9 mouse cellular contexts compared by ENCODE assay signal in genomic region chr1:72214470-72214961, GRCm38 (mm10). TPM values are rescaled to one million over a fixed set of nuclear protein-coding genes. Genes with fewer than 3 reads are reported as not detected.
DNase-seq lines count a peak whose midpoint lies in the region; ATAC-seq and TF ChIP-seq lines count a peak whose summit lies in the region.
"Had no signal": no experiment of that assay in that cellular context is flagged by ENCODE, and none has a peak within 500 bp of the region (broad histone marks: within the 10 kb centered on the region; RNA-seq: fewer than 3 reads in every experiment).

No protein-coding gene starts in this region.

- no peaks in the 10 kb centered on the region for H3K27me3 ChIP-seq in intestine, postnatal 0 days (replicated peaks; ENCODE audit: control insufficient read depth, insufficient read depth, low read length)

- ATAC-seq in hematopoietic stem cell, adult 5-6 weeks (replicated peaks in 1 of 2; ENCODE audit: insufficient read depth in 1 of 2, low FRiP score in 2 of 2, low TSS enrichment in 1 of 2, low read depth in 1 of 2, poor library complexity in 2 of 2, severe bottlenecking in 2 of 2): peak; percentile 80 to 82
- no peak for ATAC-seq in intestine, postnatal 0 days
- no peak for ATAC-seq in megakaryocyte-erythroid progenitor cell, adult 5-6 weeks (replicated peaks; ENCODE audit: low FRiP score, low TSS enrichment, poor library complexity, severe bottlenecking)
- ATAC-seq: activated CD4-positive, CD25-positive, alpha-beta regulatory T cell, adult 4 months had no signal

- peak; percentile 70 for DNase-seq in ES-CJ7 (ENCODE audit: low read depth, low spot score)
- DNase-seq in brain, adult 2 months (ENCODE audit: low read depth, low spot score): peak; percentile 94
- peak; percentile 36 to 63 for DNase-seq in gastrocnemius, postnatal 36 days
- no peak for DNase-seq in left cerebral cortex, adult 18-20 months (ENCODE audit: low spot score in 2 of 2)

- no peaks in the 10 kb centered on the region for H3K9me3 ChIP-seq in intestine, postnatal 0 days (ENCODE audit: control insufficient read depth)
- H3K9me3 ChIP-seq: midbrain, embryonic 12.5 days had no signal

- H3K4me2 ChIP-seq in intestine, postnatal 0 days (replicated peaks; ENCODE audit: low read depth): no peak overlapping the region
- H3K4me2 ChIP-seq: midbrain, embryonic 12.5 days had no signal

- 66% methylated on average over 7 of the region's 7 CpGs for WGBS in intestine, postnatal 0 days

- no peak overlapping the region for H3K27ac ChIP-seq in intestine, postnatal 0 days (ENCODE audit: low read depth, low read length)
- H3K27ac ChIP-seq: midbrain, embryonic 12.5 days had no signal

- no peak overlapping the region for H3K4me3 ChIP-seq in intestine, postnatal 0 days (ENCODE audit: low read depth, low read length)
- H3K4me3 ChIP-seq: midbrain, embryonic 12.5 days had no signal

- no peak overlapping the region for H3K9ac ChIP-seq in intestine, postnatal 0 days (ENCODE audit: low read depth, low read length)
- H3K9ac ChIP-seq: midbrain, embryonic 12.5 days had no signal

- H3K36me3 ChIP-seq in intestine, postnatal 0 days (ENCODE audit: control insufficient read depth, insufficient read depth): no peaks in the 10 kb centered on the region
- H3K36me3 ChIP-seq: midbrain, embryonic 12.5 days had no signal

- H3K4me1 ChIP-seq in intestine, postnatal 0 days (replicated peaks; ENCODE audit: control insufficient read depth, insufficient read depth, low read length): no peaks in the 10 kb centered on the region; the same call in 1 of the 2 replicates

- intact Hi-C loops in gastrocnemius, postnatal 36 days (cut with DNase I): no loop called here

- TF ChIP-seq CTCF in intestine, postnatal 0 days (IDR thresholded peaks at IDR 0.05; ENCODE audit: low read depth): no peak

RNA-seq across cellular contexts. Expression of gene Mreg, which starts 2.4 kb away (rescaled TPM):
- total RNA-seq in gastrocnemius, postnatal 36 days (2021): 10 to 100 TPM; 38.1 to 52.4 TPM
- not detected in 2 replicates for total RNA-seq in hematopoietic stem cell, adult 5-6 weeks (2017)
- 26.6 and 37.7 TPM in 2 replicates for polyA plus RNA-seq in intestine, postnatal 0 days (2015; fragmentation: Nextera tagmentation; extraction: Ambion mirVana)
- total RNA-seq in left cerebral cortex, adult 18-20 months (2021): 1 to 10 TPM; 5.2 to 6.1 TPM
- not detected in 2 replicates for total RNA-seq in megakaryocyte-erythroid progenitor cell, adult 5-6 weeks (2014; fragmentation: Nextera tagmentation)
- not detected in 2 replicates for total RNA-seq in megakaryocyte-erythroid progenitor cell, adult 5-6 weeks (2017)

Comparison
In these comparisons a context has a peak if more than half of its experiments do, and no peak if none do; other contexts are left out.
1. DNase-seq: peak in ES-CJ7 (single experiment), brain, adult 2 months (single experiment) and gastrocnemius, postnatal 36 days (2 of 2); none in left cerebral cortex, adult 18-20 months (0 of 2).
2. ATAC-seq: peak in hematopoietic stem cell, adult 5-6 weeks (2 of 2); none in intestine, postnatal 0 days (single experiment) and megakaryocyte-erythroid progenitor cell, adult 5-6 weeks (single experiment).
3. RNA of gene Mreg, which starts 2.4 kb away (total RNA-seq): 38.1 to 52.4 TPM in gastrocnemius, postnatal 36 days; 5.2 to 6.1 TPM in left cerebral cortex, adult 18-20 months, not detected in hematopoietic stem cell, adult 5-6 weeks and not detected in megakaryocyte-erythroid progenitor cell, adult 5-6 weeks; every median in the first group is over 4 times any median in the second.